Mouse (Mus musculus) liver, embryonic 13.5 days (tissue): ENCODE data around the gene Pla2g2c. TPM values are rescaled to one million over a fixed set of nuclear protein-coding genes. Genes with fewer than 3 reads are reported as not detected.

ENCODE experiments used
- ATAC-seq: fragments of 200-750 bp; cut with Nextera tagmentation; 2 replicates; pipeline ENCODE4 v1.8.0; 2017; ENCODE audit warnings: low read depth, mild to moderate bottlenecking, moderate number of reproducible peaks, moderate library complexity
- DNase-seq: peaks from one replicate; pipeline ENCODE4 v3.0.0; 2022
- H3K27ac ChIP-seq: fragments of 300-500 bp; sonication (generic); 2 replicates; pipeline ENCODE4 v1.5.1; 2015; ENCODE audit warnings: moderate library complexity, mild to moderate bottlenecking, inconsistent platforms
- H3K27me3 ChIP-seq: fragments of 300-500 bp; sonication (generic); 2 replicates; pipeline ENCODE4 v1.6.1; 2015; ENCODE audit warnings: mild to moderate bottlenecking, inconsistent platforms
- H3K36me3 ChIP-seq: fragments of 300-500 bp; sonication (generic); 2 replicates; pipeline ENCODE4 v1.6.1; 2015; ENCODE audit warnings: mild to moderate bottlenecking, inconsistent platforms
- H3K4me1 ChIP-seq: fragments of 300-500 bp; sonication (generic); replicated peaks from 2 replicates; pipeline ENCODE4 v1.6.1; 2015; ENCODE audit warnings: inconsistent platforms
- H3K4me2 ChIP-seq: fragments of 300-500 bp; sonication (generic); 2 replicates; pipeline ENCODE4 v1.6.1; 2015; ENCODE audit warnings: inconsistent platforms, mild to moderate bottlenecking, moderate library complexity
- H3K4me3 ChIP-seq: fragments of 300-500 bp; sonication (generic); replicated peaks from 2 replicates; pipeline ENCODE4 v1.5.1; 2015; ENCODE audit warnings: mild to moderate bottlenecking, inconsistent platforms
- H3K9ac ChIP-seq: fragments of 300-500 bp; sonication (generic); 2 replicates; pipeline ENCODE4 v1.6.1; 2015; ENCODE audit warnings: mild to moderate bottlenecking, inconsistent platforms
- H3K9me3 ChIP-seq: fragments of 300-500 bp; sonication (generic); replicated peaks from 2 replicates; pipeline ENCODE4 v1.6.1; 2016; ENCODE audit warnings: inconsistent platforms
- WGBS: fragments of 180-500 bp; shearing (Covaris S2); methylation state at CpG from one replicate; pipeline ENCODE4 v1.1.7; 2015; ENCODE audit not compliant: insufficient replicate concordance; 5-methylcytosine and 5-hydroxymethylcytosine counted together
- polyA plus RNA-seq: library from polyadenylated mRNA; unstranded; fragments of >200 nt; fragmentation: Nextera tagmentation; extraction: Ambion mirVana; gene quantifications from 2 replicates; pipeline ENCODE4 v1.2.1, GENCODE M21; 2015

The Pla2g2c gene
- polyA plus RNA-seq, 1 experiment from 2014 or later, result not detected

- DNase-seq (no peak), ATAC-seq (no peak)
- H3K27ac ChIP-seq, result no peak overlapping the region
- no peaks in the 10 kb centered on the region for H3K36me3 ChIP-seq
- no peaks in the 10 kb centered on the region for H3K27me3 ChIP-seq
- H3K9ac ChIP-seq, result no peak overlapping the region
- 72% methylated on average over 11 of the region's 11 CpGs for WGBS
- no peaks in the 10 kb centered on the region for H3K9me3 ChIP-seq
- no peaks in the 10 kb centered on the region for H3K4me1 ChIP-seq
- no peak overlapping the region for H3K4me2 ChIP-seq
- no peak overlapping the region for H3K4me3 ChIP-seq
These were observed 14.0 kb upstream of the Pla2g2c start for GRCm38 (mm10) chr4:138710633-138711032.

- DNase-seq (no peak), ATAC-seq (no peak)
- H3K27me3 ChIP-seq, result no peaks in the 10 kb centered on the region
- H3K9me3 ChIP-seq, result no peaks in the 10 kb centered on the region
- WGBS, result 52% methylated on average over 17 of the region's 17 CpGs
- H3K27ac ChIP-seq, result no peak overlapping the region
- no peaks in the 10 kb centered on the region for H3K36me3 ChIP-seq
- H3K4me2 ChIP-seq, result no peak overlapping the region
- H3K9ac ChIP-seq, result no peak overlapping the region
- H3K4me1 ChIP-seq, result no peaks in the 10 kb centered on the region
- H3K4me3 ChIP-seq, result no peak overlapping the region
These were observed 13.4 kb upstream of the Pla2g2c start for GRCm38 (mm10) chr4:138711051-138711820.

GRCm38 (mm10) chr4:138712096-138712495 lies 12.5 kb upstream of the Pla2g2c start:
- 62% methylated on average over 11 of the region's 11 CpGs for WGBS
- no peaks in the 10 kb centered on the region for H3K9me3 ChIP-seq
- ATAC-seq (no peak), DNase-seq (no peak)
- H3K4me1 ChIP-seq, result no peaks in the 10 kb centered on the region
- H3K9ac ChIP-seq, result no peak overlapping the region
- H3K36me3 ChIP-seq, result no peaks in the 10 kb centered on the region
- no peak overlapping the region for H3K27ac ChIP-seq
- H3K4me2 ChIP-seq, result no peak overlapping the region
- no peaks in the 10 kb centered on the region for H3K27me3 ChIP-seq
- no peak overlapping the region for H3K4me3 ChIP-seq

GRCm38 (mm10) chr4:138712621-138713020 lies 12.0 kb upstream of the Pla2g2c start:
- Histone ChIP-seq H3K27ac (no peak overlapping the region), H3K4me3 (no peak overlapping the region), H3K9ac (no peak overlapping the region), H3K36me3 (no peaks in the 10 kb centered on the region), H3K9me3 (no peaks in the 10 kb centered on the region), H3K27me3 (no peaks in the 10 kb centered on the region), H3K4me1 (no peaks in the 10 kb centered on the region), H3K4me2 (no peak overlapping the region)
- ATAC-seq (no peak), DNase-seq (no peak)
- 62% methylated on average over 8 of the region's 8 CpGs for WGBS

- no peak overlapping the region for H3K4me2 ChIP-seq
- no peak overlapping the region for H3K4me3 ChIP-seq
- no peak overlapping the region for H3K9ac ChIP-seq
- DNase-seq (no peak), ATAC-seq (no peak)
- no peaks in the 10 kb centered on the region for H3K36me3 ChIP-seq
- H3K27me3 ChIP-seq, result no peaks in the 10 kb centered on the region
- no peaks in the 10 kb centered on the region for H3K4me1 ChIP-seq
- H3K9me3 ChIP-seq, result no peaks in the 10 kb centered on the region
- H3K27ac ChIP-seq, result no peak overlapping the region
- WGBS, result 36% methylated on average over 1 of the region's 1 CpGs
These were observed 10.4 kb upstream of the Pla2g2c start for GRCm38 (mm10) chr4:138714186-138714585.

- no peak for ATAC-seq
- Histone ChIP-seq H3K9ac (no peak overlapping the region), H3K27me3 (no peaks in the 10 kb centered on the region), H3K4me1 (no peaks in the 10 kb centered on the region), H3K4me2 (no peak overlapping the region), H3K27ac (no peak overlapping the region), H3K9me3 (no peaks in the 10 kb centered on the region), H3K36me3 (no peaks in the 10 kb centered on the region), H3K4me3 (no peak overlapping the region)
- no peak for DNase-seq
- 76% methylated on average over 9 of the region's 9 CpGs for WGBS
These were observed 7.9 kb upstream of the Pla2g2c start for GRCm38 (mm10) chr4:138716697-138717096.

GRCm38 (mm10) chr4:138718586-138719263 lies 5.9 kb upstream of the Pla2g2c start:
- 59% methylated on average over 5 of the region's 5 CpGs for WGBS
- no peak overlapping the region for H3K4me2 ChIP-seq

GRCm38 (mm10) chr4:138719264-138719596 lies 5.4 kb upstream of the Pla2g2c start:
- 61% methylated on average over 5 of the region's 5 CpGs for WGBS
- H3K4me2 ChIP-seq, result no peak overlapping the region
- no peak for ATAC-seq

More at GRCm38 (mm10) chr4:138718586-138719263, 5.9 kb upstream of the Pla2g2c start:
- H3K4me1 ChIP-seq, result no peaks in the 10 kb centered on the region
- H3K27me3 ChIP-seq, result peaks cover 6% of the 10 kb centered on the region; the same call in 1 of the 2 replicates
- no peak overlapping the region for H3K9ac ChIP-seq
- H3K4me3 ChIP-seq, result no peak overlapping the region
- no peaks in the 10 kb centered on the region for H3K9me3 ChIP-seq
- DNase-seq (no peak), ATAC-seq (no peak)
- no peaks in the 10 kb centered on the region for H3K36me3 ChIP-seq
- H3K27ac ChIP-seq, result no peak overlapping the region

GRCm38 (mm10) chr4:138723493-138724281 lies 905 bp upstream of the Pla2g2c start:
- no peak overlapping the region for H3K4me2 ChIP-seq
- H3K9ac ChIP-seq, result no peak overlapping the region
- no peaks in the 10 kb centered on the region for H3K36me3 ChIP-seq
- H3K27me3 ChIP-seq, result peaks cover 30% of the 10 kb centered on the region
- DNase-seq (no peak), ATAC-seq (no peak)
- H3K4me3 ChIP-seq, result no peak overlapping the region
- H3K9me3 ChIP-seq, result no peaks in the 10 kb centered on the region
- 0 out of 2 replicates have a peak, but pooled peaks cover 6% of the 10 kb centered on the region for H3K4me1 ChIP-seq
- no peak overlapping the region for H3K27ac ChIP-seq
- WGBS, result 43% methylated on average over 15 of the region's 15 CpGs

More at GRCm38 (mm10) chr4:138719264-138719596, 5.4 kb upstream of the Pla2g2c start:
- Histone ChIP-seq H3K4me3 (no peak overlapping the region), H3K9me3 (no peaks in the 10 kb centered on the region), H3K27ac (no peak overlapping the region), H3K27me3 (peaks cover 11% of the 10 kb centered on the region), H3K36me3 (no peaks in the 10 kb centered on the region), H3K9ac (no peak overlapping the region), H3K4me1 (no peaks in the 10 kb centered on the region)
- DNase-seq, result no peak

GRCm38 (mm10) chr4:138725127-138725461 lies 502 bp downstream of the Pla2g2c start:
- WGBS, result 3% methylated on average over 13 of the region's 13 CpGs
- no peaks in the 10 kb centered on the region for H3K9me3 ChIP-seq
- no peak overlapping the region for H3K9ac ChIP-seq
- no peaks in the 10 kb centered on the region for H3K36me3 ChIP-seq
- H3K4me2 ChIP-seq, result 0 out of 2 replicates have a peak overlapping the region, but pooled peaks have one; percentile 2
- 0 out of 2 replicates have a peak overlapping the region, but pooled peaks have one; percentile 5 for H3K27ac ChIP-seq
- DNase-seq (peak; percentile 8), ATAC-seq (peak; percentile 31; the same call in 1 of the 2 replicates)
- H3K4me3 ChIP-seq, result no peak overlapping the region
- H3K4me1 ChIP-seq, result 0 out of 2 replicates have a peak, but pooled peaks cover 6% of the 10 kb centered on the region
- H3K27me3 ChIP-seq, result peaks cover 30% of the 10 kb centered on the region

GRCm38 (mm10) chr4:138725751-138726150 lies 1.2 kb downstream of the Pla2g2c start:
- Histone ChIP-seq H3K27ac (no peak overlapping the region), H3K27me3 (peaks cover 30% of the 10 kb centered on the region)
- DNase-seq, result no peak

More at GRCm38 (mm10) chr4:138725751-138726150, 1.2 kb downstream of the Pla2g2c start:
- Histone ChIP-seq H3K9me3 (no peaks in the 10 kb centered on the region), H3K36me3 (no peaks in the 10 kb centered on the region), H3K4me1 (0 out of 2 replicates have a peak, but pooled peaks cover 6% of the 10 kb centered on the region), H3K4me2 (no peak overlapping the region), H3K9ac (no peak overlapping the region), H3K4me3 (no peak overlapping the region)
- 45% methylated on average over 5 of the region's 5 CpGs for WGBS
- no peak for ATAC-seq
